Mouse (Mus musculus): ENCODE results near the gene Ftl1-ps1.

GRCm38 (mm10) chr13:74382289-74382688 lies 17.2 kb upstream of the Ftl1-ps1 start:
- TF ChIP-seq GATA1 (IDR thresholded peaks at IDR 0.05; ENCODE audit: low read length) (no peak), TAL1 (IDR thresholded peaks at IDR 0.05; ENCODE audit: low read length) (no peak)
